Mouse (Mus musculus): ENCODE results near the gene Nos1ap. TPM values are rescaled to one million over a fixed set of nuclear protein-coding genes. Genes with fewer than 3 reads are reported as not detected.

Nos1ap gene
- polyA plus RNA-seq, 1 experiment, result 20.0 TPM

GRCm38 (mm10) chr1:170515455-170515854 lies 74.2 kb downstream of the Nos1ap start:
- Histone ChIP-seq H3K4me3 (ENCODE audit: insufficient read depth, low read depth, low read length) (no peak overlapping the region), H3K27ac (ENCODE audit: insufficient read depth, low read depth, low read length) (no peak overlapping the region), H3K27me3 (replicated peaks; ENCODE audit: control insufficient read depth, insufficient read depth, low read length) (no peaks in the 10 kb centered on the region), H3K4me1 (ENCODE audit: control insufficient read depth, insufficient read depth, low read length) (peaks cover 26% of the 10 kb centered on the region), H3K36me3 (ENCODE audit: control insufficient read depth, insufficient read depth, low read length) (no peaks in the 10 kb centered on the region)
- DNase-seq, result no peak
- 33% methylated on average over 1 of the region's 1 CpGs for WGBS
- TF ChIP-seq POLR2A (IDR thresholded peaks at IDR 0.05; ENCODE audit: low read depth, low read length) (no peak), CTCF (conservative IDR thresholded peaks at IDR 0.05; ENCODE audit: insufficient read depth, insufficient read length, low read depth, low read length) (no peak)

GRCm38 (mm10) chr1:170514226-170514625 lies 75.4 kb downstream of the Nos1ap start:
- 60% methylated on average over 12 of the region's 12 CpGs for WGBS
- Histone ChIP-seq H3K27ac (ENCODE audit: insufficient read depth, low read depth, low read length) (no peak overlapping the region), H3K4me3 (ENCODE audit: insufficient read depth, low read depth, low read length) (no peak overlapping the region), H3K27me3 (replicated peaks; ENCODE audit: control insufficient read depth, insufficient read depth, low read length) (no peaks in the 10 kb centered on the region), H3K4me1 (ENCODE audit: control insufficient read depth, insufficient read depth, low read length) (peaks cover 24% of the 10 kb centered on the region), H3K36me3 (ENCODE audit: control insufficient read depth, insufficient read depth, low read length) (no peaks in the 10 kb centered on the region)
- TF ChIP-seq CTCF (conservative IDR thresholded peaks at IDR 0.05; ENCODE audit: insufficient read depth, insufficient read length, low read depth, low read length), result no peak
- TF ChIP-seq POLR2A (IDR thresholded peaks at IDR 0.05; ENCODE audit: low read depth, low read length), result no peak
- peak; percentile 74 for DNase-seq

- H3K4me1 ChIP-seq (ENCODE audit: control insufficient read depth, insufficient read depth, low read length), result peaks cover 24% of the 10 kb centered on the region
- H3K27ac ChIP-seq (ENCODE audit: insufficient read depth, low read depth, low read length), result no peak overlapping the region
- no peaks in the 10 kb centered on the region for H3K36me3 ChIP-seq (ENCODE audit: control insufficient read depth, insufficient read depth, low read length)
- 72% methylated on average over 3 of the region's 3 CpGs for WGBS
- DNase-seq, result no peak
- H3K4me3 ChIP-seq (ENCODE audit: insufficient read depth, low read depth, low read length), result no peak overlapping the region
- no peaks in the 10 kb centered on the region for H3K27me3 ChIP-seq (replicated peaks; ENCODE audit: control insufficient read depth, insufficient read depth, low read length)
- no peak for TF ChIP-seq CTCF (conservative IDR thresholded peaks at IDR 0.05; ENCODE audit: insufficient read depth, insufficient read length, low read depth, low read length)
- TF ChIP-seq POLR2A (IDR thresholded peaks at IDR 0.05; ENCODE audit: low read depth, low read length), result no peak
Observed at GRCm38 (mm10) chr1:170512429-170513097, 77.1 kb downstream of the Nos1ap start.

GRCm38 (mm10) chr1:170510595-170511240 lies 78.9 kb downstream of the Nos1ap start:
- DNase-seq, result no peak
- no peak overlapping the region for H3K4me3 ChIP-seq (ENCODE audit: insufficient read depth, low read depth, low read length)
- no peaks in the 10 kb centered on the region for H3K27me3 ChIP-seq (replicated peaks; ENCODE audit: control insufficient read depth, insufficient read depth, low read length)
- WGBS, result 58% methylated on average over 3 of the region's 3 CpGs
- no peak for TF ChIP-seq POLR2A (IDR thresholded peaks at IDR 0.05; ENCODE audit: low read depth, low read length)
- TF ChIP-seq CTCF (conservative IDR thresholded peaks at IDR 0.05; ENCODE audit: insufficient read depth, insufficient read length, low read depth, low read length), result no peak
- H3K27ac ChIP-seq (ENCODE audit: insufficient read depth, low read depth, low read length), result no peak overlapping the region
- H3K4me1 ChIP-seq (ENCODE audit: control insufficient read depth, insufficient read depth, low read length), result peaks cover 16% of the 10 kb centered on the region
- no peaks in the 10 kb centered on the region for H3K36me3 ChIP-seq (ENCODE audit: control insufficient read depth, insufficient read depth, low read length)

- H3K36me3 ChIP-seq (ENCODE audit: control insufficient read depth, insufficient read depth, low read length), result no peaks in the 10 kb centered on the region
- no peak overlapping the region for H3K4me3 ChIP-seq (ENCODE audit: insufficient read depth, low read depth, low read length)
- WGBS, result 76% methylated on average over 6 of the region's 6 CpGs
- H3K27ac ChIP-seq (ENCODE audit: insufficient read depth, low read depth, low read length), result no peak overlapping the region
- no peaks in the 10 kb centered on the region for H3K27me3 ChIP-seq (replicated peaks; ENCODE audit: control insufficient read depth, insufficient read depth, low read length)
- no peak for TF ChIP-seq CTCF (conservative IDR thresholded peaks at IDR 0.05; ENCODE audit: insufficient read depth, insufficient read length, low read depth, low read length)
- TF ChIP-seq POLR2A (IDR thresholded peaks at IDR 0.05; ENCODE audit: low read depth, low read length), result no peak
- 0 out of 2 replicates have a peak, but pooled peaks cover 7% of the 10 kb centered on the region for H3K4me1 ChIP-seq (ENCODE audit: control insufficient read depth, insufficient read depth, low read length)
- no peak for DNase-seq
Observed at GRCm38 (mm10) chr1:170506309-170506708, 83.4 kb downstream of the Nos1ap start.

GRCm38 (mm10) chr1:170505107-170505506 lies 84.6 kb downstream of the Nos1ap start:
- WGBS, result 91% methylated on average over 3 of the region's 3 CpGs
- H3K4me3 ChIP-seq (ENCODE audit: insufficient read depth, low read depth, low read length), result no peak overlapping the region
- H3K4me1 ChIP-seq (ENCODE audit: control insufficient read depth, insufficient read depth, low read length), result peaks cover 3% of the 10 kb centered on the region; the same call in 1 of the 2 replicates
- TF ChIP-seq POLR2A (IDR thresholded peaks at IDR 0.05; ENCODE audit: low read depth, low read length) (no peak), CTCF (conservative IDR thresholded peaks at IDR 0.05; ENCODE audit: insufficient read depth, insufficient read length, low read depth, low read length) (no peak)
- H3K36me3 ChIP-seq (ENCODE audit: control insufficient read depth, insufficient read depth, low read length), result no peaks in the 10 kb centered on the region
- H3K27ac ChIP-seq (ENCODE audit: insufficient read depth, low read depth, low read length), result no peak overlapping the region
- DNase-seq, result no peak
- no peaks in the 10 kb centered on the region for H3K27me3 ChIP-seq (replicated peaks; ENCODE audit: control insufficient read depth, insufficient read depth, low read length)

GRCm38 (mm10) chr1:170504378-170504777 lies 85.3 kb downstream of the Nos1ap start:
- TF ChIP-seq POLR2A (IDR thresholded peaks at IDR 0.05; ENCODE audit: low read depth, low read length), result no peak
- no peak for TF ChIP-seq CTCF (conservative IDR thresholded peaks at IDR 0.05; ENCODE audit: insufficient read depth, insufficient read length, low read depth, low read length)
- Histone ChIP-seq H3K27me3 (replicated peaks; ENCODE audit: control insufficient read depth, insufficient read depth, low read length) (no peaks in the 10 kb centered on the region), H3K4me1 (ENCODE audit: control insufficient read depth, insufficient read depth, low read length) (peaks cover 11% of the 10 kb centered on the region; the same call in 1 of the 2 replicates), H3K27ac (ENCODE audit: insufficient read depth, low read depth, low read length) (no peak overlapping the region), H3K4me3 (ENCODE audit: insufficient read depth, low read depth, low read length) (no peak overlapping the region), H3K36me3 (ENCODE audit: control insufficient read depth, insufficient read depth, low read length) (no peaks in the 10 kb centered on the region)
- DNase-seq, result no peak
- WGBS, result 88% methylated on average over 4 of the region's 4 CpGs
